Mouse (Mus musculus): ENCODE results near the gene Efhc1. TPM values are rescaled to one million over a fixed set of nuclear protein-coding genes. Genes with fewer than 3 reads are reported as not detected.

Efhc1 gene
- polyA plus RNA-seq, 1 experiment from 2014 or later = 1.2 TPM

Other genes with a start within 250 kb of the Efhc1 start
- not detected in 2 replicates for gene Il17a, start 220.7 kb upstream of the Efhc1 start, polyA plus RNA-seq (2014; fragmentation: Nextera tagmentation; extraction: Ambion mirVana)
- gene Il17f, start 161.0 kb upstream of the Efhc1 start, polyA plus RNA-seq (2014; fragmentation: Nextera tagmentation; extraction: Ambion mirVana) = not detected in 2 replicates
- gene Mcm3, start 131.3 kb upstream of the Efhc1 start, polyA plus RNA-seq (2014; fragmentation: Nextera tagmentation; extraction: Ambion mirVana) = 256 and 290 TPM in 2 replicates
- 3.9 and 4.8 TPM in 2 replicates for gene Paqr8, start 61.0 kb upstream of the Efhc1 start, polyA plus RNA-seq (2014; fragmentation: Nextera tagmentation; extraction: Ambion mirVana)
- 8.5 and 8.6 TPM in 2 replicates for gene Tram2, start 127.6 kb downstream of the Efhc1 start, polyA plus RNA-seq (2014; fragmentation: Nextera tagmentation; extraction: Ambion mirVana)

Data from limb, embryonic 11.5 days (tissue).